Mouse (Mus musculus) forebrain, embryonic 14.5 days (tissue): ENCODE measurements at regions not wholly inside any gene's neighbourhood (a gene's known extent, or its start where the extent isn't known, plus 50 kb on each side); places are given as distances from the start of the nearest gene placed in this dataset.

Experiments
- ATAC-seq: fragments of 200-750 bp; cut with Nextera tagmentation; 2 replicates; pipeline ENCODE4 v1.8.0; 2017; ENCODE audit warnings: mild to moderate bottlenecking, moderate library complexity
- DNase-seq: peaks from one replicate; pipeline ENCODE4 v3.0.0-alpha.2; 2015; ENCODE audit warnings: low spot score
- H3K27ac ChIP-seq: fragments of 300-500 bp; sonication (generic); 2 replicates; pipeline ENCODE4 v1.5.1; 2014; ENCODE audit warnings: low read depth, mild to moderate bottlenecking, control low read depth, low read length, moderate library complexity
- H3K27me3 ChIP-seq: fragments of 300-500 bp; sonication (generic); replicated peaks from 2 replicates; pipeline ENCODE4 v1.6.1; 2014; ENCODE audit warnings: low read length, control low read depth, mixed read lengths; ENCODE audit not compliant: control insufficient read depth, insufficient read depth
- H3K36me3 ChIP-seq: fragments of 300-500 bp; sonication (generic); 2 replicates; pipeline ENCODE4 v1.6.1; 2014; ENCODE audit warnings: low read length, control low read depth; ENCODE audit not compliant: control insufficient read depth, insufficient read depth
- H3K4me1 ChIP-seq: fragments of 300-500 bp; sonication (generic); 2 replicates; pipeline ENCODE4 v1.6.1; 2014; ENCODE audit warnings: antibody characterized with exemption, low read length, control low read depth; ENCODE audit not compliant: control insufficient read depth, insufficient read depth
- H3K4me2 ChIP-seq: fragments of 300-500 bp; sonication (generic); 2 replicates; pipeline ENCODE4 v1.6.1; 2014; ENCODE audit warnings: mild to moderate bottlenecking, control low read depth, low read length
- H3K4me3 ChIP-seq: fragments of 300-500 bp; sonication (generic); 2 replicates; pipeline ENCODE4 v1.5.1; 2014; ENCODE audit warnings: low read depth, low read length, control low read depth
- H3K9ac ChIP-seq: fragments of 300-500 bp; sonication (generic); 2 replicates; pipeline ENCODE4 v1.6.1; 2014; ENCODE audit warnings: mild to moderate bottlenecking, low read length, control low read depth, moderate library complexity
- H3K9me3 ChIP-seq: fragments of 300-500 bp; sonication (generic); replicated peaks from 2 replicates; pipeline ENCODE4 v1.6.1; 2016; ENCODE audit warnings: low read length, control low read depth, mixed read lengths; ENCODE audit not compliant: control insufficient read depth
- WGBS: fragments of 180-500 bp; shearing (Covaris S2); extraction: QIAGEN DNeasy Blood & Tissue Kit; methylation state at CpG from one replicate; pipeline ENCODE4 v1.1.7; 2014; 5-methylcytosine and 5-hydroxymethylcytosine counted together

- Histone ChIP-seq H3K9ac (no peak overlapping the region), H3K9me3 (no peaks in the 10 kb centered on the region), H3K27ac (no peak overlapping the region), H3K4me1 (no peaks in the 10 kb centered on the region), H3K4me2 (no peak overlapping the region), H3K27me3 (no peaks in the 10 kb centered on the region), H3K36me3 (no peaks in the 10 kb centered on the region), H3K4me3 (no peak overlapping the region)
- DNase-seq (no peak), ATAC-seq (no peak)
These were observed 171.1 kb upstream of the Meis2 start for GRCm38 (mm10) chr2:116236731-116237130.

- H3K36me3 ChIP-seq = no peaks in the 10 kb centered on the region
- DNase-seq (no peak), ATAC-seq (no peak)
- no peak overlapping the region for H3K9ac ChIP-seq
- no peaks in the 10 kb centered on the region for H3K9me3 ChIP-seq
- no peaks in the 10 kb centered on the region for H3K27me3 ChIP-seq
- no peak overlapping the region for H3K4me3 ChIP-seq
- WGBS = 95% methylated on average over 1 of the region's 1 CpGs
- no peaks in the 10 kb centered on the region for H3K4me1 ChIP-seq
- no peak overlapping the region for H3K4me2 ChIP-seq
- no peak overlapping the region for H3K27ac ChIP-seq
These were observed 167.2 kb upstream of the Meis2 start for GRCm38 (mm10) chr2:116232793-116233192.

GRCm38 (mm10) chr2:116216418-116216817, 150.8 kb upstream of the Meis2 start:
- DNase-seq (no peak), ATAC-seq (no peak)
- no peak overlapping the region for H3K27ac ChIP-seq
- H3K36me3 ChIP-seq = no peaks in the 10 kb centered on the region
- 77% methylated on average over 7 of the region's 7 CpGs for WGBS
- H3K4me3 ChIP-seq = no peak overlapping the region
- H3K27me3 ChIP-seq = no peaks in the 10 kb centered on the region
- H3K4me2 ChIP-seq = no peak overlapping the region
- H3K9me3 ChIP-seq = no peaks in the 10 kb centered on the region
- H3K9ac ChIP-seq = no peak overlapping the region
- no peaks in the 10 kb centered on the region for H3K4me1 ChIP-seq

- DNase-seq (peak; percentile 68), ATAC-seq (peak; percentile 76)
- H3K27ac ChIP-seq = no peak overlapping the region
- H3K9me3 ChIP-seq = no peaks in the 10 kb centered on the region
- H3K9ac ChIP-seq = no peak overlapping the region
- H3K4me3 ChIP-seq = no peak overlapping the region
- WGBS = 69% methylated on average over 14 of the region's 14 CpGs
- no peaks in the 10 kb centered on the region for H3K27me3 ChIP-seq
- 0 out of 2 replicates have a peak, but pooled peaks cover 3% of the 10 kb centered on the region for H3K4me1 ChIP-seq
- peak overlapping the region; percentile 17; the same call in 1 of the 2 replicates for H3K4me2 ChIP-seq
- no peaks in the 10 kb centered on the region for H3K36me3 ChIP-seq
These were observed 135.9 kb upstream of the Meis2 start for GRCm38 (mm10) chr2:116201248-116202223.

GRCm38 (mm10) chr2:116200795-116201194, 135.2 kb upstream of the Meis2 start:
- Histone ChIP-seq H3K4me1 (0 out of 2 replicates have a peak, but pooled peaks cover 3% of the 10 kb centered on the region), H3K36me3 (no peaks in the 10 kb centered on the region), H3K4me3 (no peak overlapping the region), H3K27me3 (no peaks in the 10 kb centered on the region), H3K27ac (no peak overlapping the region; the same call in 1 of the 2 replicates), H3K4me2 (no peak overlapping the region), H3K9me3 (no peaks in the 10 kb centered on the region), H3K9ac (no peak overlapping the region)
- DNase-seq = peak; percentile 24
- WGBS = 61% methylated on average over 5 of the region's 5 CpGs
- ATAC-seq = peak; percentile 60

- H3K4me1 ChIP-seq = no peaks in the 10 kb centered on the region
- no peak overlapping the region for H3K27ac ChIP-seq
- no peak overlapping the region for H3K4me3 ChIP-seq
- no peaks in the 10 kb centered on the region for H3K9me3 ChIP-seq
- no peak for ATAC-seq
- no peak for DNase-seq
- H3K9ac ChIP-seq = no peak overlapping the region
- no peak overlapping the region for H3K4me2 ChIP-seq
- WGBS = 70% methylated on average over 11 of the region's 11 CpGs
- H3K27me3 ChIP-seq = no peaks in the 10 kb centered on the region
- H3K36me3 ChIP-seq = no peaks in the 10 kb centered on the region
These were observed 116.2 kb upstream of the Meis2 start for GRCm38 (mm10) chr2:116181861-116182260.

GRCm38 (mm10) chr2:116177155-116177554, 111.5 kb upstream of the Meis2 start:
- H3K27ac ChIP-seq = no peak overlapping the region
- WGBS = 91% methylated on average over 3 of the region's 3 CpGs
- no peak overlapping the region for H3K4me3 ChIP-seq
- no peaks in the 10 kb centered on the region for H3K27me3 ChIP-seq
- H3K4me2 ChIP-seq = no peak overlapping the region
- ATAC-seq = no peak
- H3K4me1 ChIP-seq = no peaks in the 10 kb centered on the region
- H3K9ac ChIP-seq = no peak overlapping the region
- DNase-seq = no peak
- no peaks in the 10 kb centered on the region for H3K9me3 ChIP-seq
- H3K36me3 ChIP-seq = no peaks in the 10 kb centered on the region

- Histone ChIP-seq H3K4me3 (no peak overlapping the region), H3K27ac (no peak overlapping the region), H3K4me2 (no peak overlapping the region), H3K4me1 (no peaks in the 10 kb centered on the region), H3K27me3 (no peaks in the 10 kb centered on the region), H3K36me3 (no peaks in the 10 kb centered on the region), H3K9me3 (no peaks in the 10 kb centered on the region), H3K9ac (no peak overlapping the region)
- 91% methylated on average over 16 of the region's 16 CpGs for WGBS
- DNase-seq = no peak
- no peak for ATAC-seq
These were observed 100.5 kb upstream of the Meis2 start for GRCm38 (mm10) chr2:116165871-116166770.
